Mouse (Mus musculus) ES-E14 (cell line): ENCODE measurements around the gene Foxo1. TPM values are rescaled to one million over a fixed set of nuclear protein-coding genes. Genes with fewer than 3 reads are reported as not detected.

Experiments
- DNase-seq: peaks from one replicate; pipeline ENCODE4 v3.0.0-alpha.2; 2013; ENCODE audit warnings: low read depth, low spot score
- H3K27ac ChIP-seq: 2 replicates; pipeline ENCODE4 v1.5.1; 2012; ENCODE audit warnings: low read depth, mild to moderate bottlenecking, low read length, moderate library complexity, mixed read lengths; ENCODE audit not compliant: poor library complexity, insufficient read depth, severe bottlenecking
- H3K36me3 ChIP-seq: 2 replicates; pipeline ENCODE4 v1.6.1; 2012; ENCODE audit warnings: mild to moderate bottlenecking, low read length, moderate library complexity, mixed read lengths; ENCODE audit not compliant: control insufficient read depth, poor library complexity, insufficient read depth, severe bottlenecking
- H3K4me1 ChIP-seq, 2 experiments: fragments of 150-350 bp in 1 of 2; sonication (generic) in 1 of 2; 2 replicates each; pipeline ENCODE4 v1.6.1; 2012; ENCODE audit warnings: low read length in 2 of 2, mild to moderate bottlenecking in 1 of 2, mixed read lengths in 1 of 2; ENCODE audit not compliant: control insufficient read depth in 2 of 2, insufficient read depth in 2 of 2, poor library complexity in 1 of 2
- H3K4me3 ChIP-seq, 2 experiments: fragments of 150-350 bp in 1 of 2; sonication (generic) in 1 of 2; 2 replicates each; pipeline ENCODE4 v1.5.1; 2012; ENCODE audit warnings: low read length in 2 of 2, low read depth in 1 of 2, mild to moderate bottlenecking in 1 of 2, mixed read lengths in 1 of 2; ENCODE audit not compliant: insufficient read depth in 1 of 2, poor library complexity in 1 of 2, severe bottlenecking in 1 of 2
- H3K9ac ChIP-seq: 2 replicates; pipeline ENCODE4 v1.6.1; 2012; ENCODE audit warnings: low read depth, mild to moderate bottlenecking, low read length, mixed read lengths; ENCODE audit not compliant: poor library complexity, insufficient read depth, severe bottlenecking
- H3K9me3 ChIP-seq: fragments of 150-350 bp; sonication (generic); 2 replicates; pipeline ENCODE4 v1.6.1; 2012; ENCODE audit warnings: low read depth, mild to moderate bottlenecking, low read length; ENCODE audit not compliant: control insufficient read depth, insufficient read depth
- CHD2 ChIP-seq: IDR thresholded peaks from 2 replicates; pipeline ENCODE4 v1.6.1; 2014; ENCODE audit warnings: mild to moderate bottlenecking, low read depth, low read length, inconsistent platforms
- HCFC1 ChIP-seq: IDR thresholded peaks from 2 replicates; pipeline ENCODE4 v1.6.1; 2012; ENCODE audit warnings: low read length, inconsistent platforms, borderline replicate concordance; ENCODE audit not compliant: insufficient read depth
- MAFK ChIP-seq: IDR thresholded peaks from 2 replicates; pipeline ENCODE4 v1.6.1; 2014; ENCODE audit warnings: mild to moderate bottlenecking, low read depth, low read length, inconsistent platforms; ENCODE audit not compliant: insufficient read depth
- ZC3H11A ChIP-seq: IDR thresholded peaks from 2 replicates; pipeline ENCODE4 v1.6.1; 2012; ENCODE audit warnings: low read depth, mild to moderate bottlenecking, inconsistent platforms, low read length, borderline replicate concordance
- ZNF384 ChIP-seq: IDR thresholded peaks from 2 replicates; pipeline ENCODE4 v1.6.1; 2012; ENCODE audit warnings: low read depth, low read length, inconsistent platforms
- in situ Hi-C, 2 experiments: fragments of 600-800 bp; cut with MboI; formaldehyde crosslinking; loops; one replicate each; pipeline ENCODE4 v1.15.1; 2025; ENCODE audit warnings: low sequenced_read_pairs in 2 of 2, inconsistent platforms in 1 of 2; ENCODE audit not compliant: unreplicated experiment in 2 of 2
- total RNA-seq: library from RNA; depleted of rRNA; stranded (reverse); fragments of 300-350 nt; gene quantifications from 2 replicates; pipeline ENCODE4 v1.2.3, GENCODE M21; 2012

Gene Foxo1
- total RNA-seq, 1 experiment, result 2.3 TPM

DNA sequence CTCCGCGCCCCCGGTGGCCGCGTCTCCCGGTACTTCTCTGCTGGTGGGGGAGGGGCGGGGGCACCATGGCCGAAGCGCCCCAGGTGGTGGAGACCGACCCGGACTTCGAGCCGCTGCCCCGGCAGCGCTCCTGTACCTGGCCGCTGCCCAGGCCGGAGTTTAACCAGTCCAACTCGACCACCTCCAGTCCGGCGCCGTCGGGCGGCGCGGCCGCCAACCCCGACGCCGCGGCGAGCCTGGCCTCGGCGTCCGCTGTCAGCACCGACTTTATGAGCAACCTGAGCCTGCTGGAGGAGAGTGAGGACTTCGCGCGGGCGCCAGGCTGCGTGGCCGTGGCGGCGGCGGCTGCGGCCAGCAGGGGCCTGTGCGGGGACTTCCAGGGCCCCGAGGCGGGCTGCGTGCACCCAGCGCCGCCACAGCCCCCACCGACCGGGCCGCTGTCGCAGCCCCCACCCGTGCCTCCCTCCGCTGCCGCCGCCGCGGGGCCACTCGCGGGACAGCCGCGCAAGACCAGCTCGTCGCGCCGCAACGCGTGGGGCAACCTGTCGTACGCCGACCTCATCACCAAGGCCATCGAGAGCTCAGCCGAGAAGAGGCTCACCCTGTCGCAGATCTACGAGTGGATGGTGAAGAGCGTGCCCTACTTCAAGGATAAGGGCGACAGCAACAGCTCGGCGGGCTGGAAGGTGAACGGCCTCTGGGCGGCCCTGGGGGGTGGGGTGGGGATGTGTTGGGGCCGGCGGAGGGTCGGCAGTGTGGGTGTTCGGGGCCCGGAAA lies 789 bp downstream of the Foxo1 start:
- peak overlapping the region; percentile 84 to 92 for H3K4me3 ChIP-seq
- H3K9ac ChIP-seq, result peak overlapping the region; percentile 92
- H3K4me1 ChIP-seq, result peaks cover 0 to 6% of the 10 kb centered on the region in 2 experiments; a peak in 2 of 4 replicates
- no peak overlapping the region for H3K27ac ChIP-seq
- H3K9me3 ChIP-seq, result no peaks in the 10 kb centered on the region
- H3K36me3 ChIP-seq, result no peaks in the 10 kb centered on the region; the same call in 1 of the 2 replicates
- DNase-seq, result no peak
- TF ChIP-seq MAFK (no peak), ZC3H11A (no peak), ZNF384 (no peak), HCFC1 (no peak), CHD2 (no peak)
- in situ Hi-C loops, result loop anchor here (10.0 to 25.0 kb wide), 5 partner anchors 393 to 1193 kb away; partner anchors contain the start of genes Nhlrc3 (in 2 of the 2) and Proser1 (in 2 of the 2)

DNA sequence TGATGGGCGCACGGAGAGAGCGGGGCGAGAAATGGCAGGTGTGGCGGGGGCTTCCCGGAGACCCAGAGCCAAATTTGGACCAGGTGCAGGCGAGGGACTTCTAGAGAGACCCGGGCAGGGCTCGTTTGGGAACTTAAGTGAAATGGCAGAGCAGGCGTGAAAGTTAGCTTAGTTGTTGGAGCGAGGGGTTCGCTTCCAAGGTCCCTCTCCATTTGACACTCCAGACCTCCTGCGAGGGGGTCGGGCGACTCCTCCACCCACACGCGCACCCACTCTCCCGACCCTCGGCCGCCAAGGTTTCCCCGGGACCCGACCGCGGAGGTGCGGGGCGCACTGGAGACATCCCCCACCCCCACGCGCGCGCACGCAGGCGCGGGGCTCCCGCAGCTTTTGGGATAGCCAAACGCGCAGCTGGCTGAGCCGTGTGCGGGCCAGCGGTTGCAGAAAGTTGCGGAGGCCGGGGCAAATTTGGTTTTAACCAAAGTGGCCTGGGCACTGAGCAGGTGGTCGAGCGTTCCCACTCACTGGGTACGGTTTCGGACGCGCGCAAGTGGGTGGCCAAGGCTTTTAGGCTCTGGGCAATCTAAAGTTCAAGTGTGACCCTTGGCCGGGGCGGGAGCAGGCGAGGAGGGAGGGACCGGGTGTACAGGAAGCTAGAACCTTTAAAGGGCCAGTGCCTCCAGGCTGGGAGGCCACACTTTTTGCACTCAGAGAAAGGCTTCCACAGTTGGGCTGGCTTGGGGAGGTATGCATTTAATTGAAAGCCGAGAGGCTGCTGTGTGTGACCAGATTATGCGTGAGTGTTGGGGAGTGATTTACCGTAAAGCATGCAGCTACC lies 1.6 kb downstream of the Foxo1 start:
- H3K9ac ChIP-seq, result peak overlapping the region; percentile 92
- TF ChIP-seq HCFC1, result no peak
- TF ChIP-seq CHD2, result no peak
- TF ChIP-seq MAFK, result no peak
- TF ChIP-seq ZC3H11A, result no peak
- no peak for TF ChIP-seq ZNF384
- H3K27ac ChIP-seq, result no peak overlapping the region
- no peaks in the 10 kb centered on the region; the same call in 1 of the 2 replicates for H3K36me3 ChIP-seq
- DNase-seq, result no peak
- in situ Hi-C loops, result loop anchor here (10.0 to 25.0 kb wide), 5 partner anchors 393 to 1193 kb away; partner anchors contain the start of genes Nhlrc3 (in 2 of the 2) and Proser1 (in 2 of the 2)
- no peaks in the 10 kb centered on the region for H3K9me3 ChIP-seq
- H3K4me1 ChIP-seq, result peaks cover 0 to 6% of the 10 kb centered on the region in 2 experiments; a peak in 2 of 4 replicates
- H3K4me3 ChIP-seq, result peak overlapping the region; percentile 84 to 92

DNA sequence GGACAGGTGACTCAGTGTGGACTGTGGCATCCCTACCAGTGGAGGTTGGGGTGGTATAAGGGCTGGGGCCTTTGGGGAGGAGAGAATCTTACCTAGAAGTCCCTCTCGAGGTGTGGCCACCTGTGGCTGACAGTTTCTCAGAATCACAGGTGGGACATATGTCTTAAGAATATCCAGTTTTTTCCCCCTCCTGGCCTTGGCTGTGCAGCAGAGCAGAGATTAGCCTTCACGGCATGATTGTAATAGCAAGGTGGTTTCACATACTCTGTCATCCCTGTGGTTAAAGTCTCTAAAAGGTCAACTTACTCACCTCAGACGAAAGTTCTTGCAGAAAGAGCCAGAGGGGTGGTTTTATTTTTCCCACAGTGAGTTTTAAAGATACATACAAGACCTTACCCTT lies 2.4 kb downstream of the Foxo1 start:
- Histone ChIP-seq H3K27ac (no peak overlapping the region), H3K9me3 (no peaks in the 10 kb centered on the region), H3K4me1 (peaks cover 0 to 6% of the 10 kb centered on the region in 2 experiments; a peak in 2 of 4 replicates), H3K4me3 (peak overlapping the region; percentile 84 to 92), H3K36me3 (no peaks in the 10 kb centered on the region; the same call in 1 of the 2 replicates), H3K9ac (peak overlapping the region; percentile 92; the same call in 1 of the 2 replicates)
- TF ChIP-seq ZNF384 (no peak), HCFC1 (no peak), MAFK (no peak), ZC3H11A (no peak), CHD2 (no peak)
- in situ Hi-C loops, result loop anchor here (25.0 kb wide), 4 partner anchors 392 to 1192 kb away; partner anchors contain the start of genes Nhlrc3 (in 2 of the 2) and Proser1 (in 2 of the 2)
- no peak for DNase-seq

DNA sequence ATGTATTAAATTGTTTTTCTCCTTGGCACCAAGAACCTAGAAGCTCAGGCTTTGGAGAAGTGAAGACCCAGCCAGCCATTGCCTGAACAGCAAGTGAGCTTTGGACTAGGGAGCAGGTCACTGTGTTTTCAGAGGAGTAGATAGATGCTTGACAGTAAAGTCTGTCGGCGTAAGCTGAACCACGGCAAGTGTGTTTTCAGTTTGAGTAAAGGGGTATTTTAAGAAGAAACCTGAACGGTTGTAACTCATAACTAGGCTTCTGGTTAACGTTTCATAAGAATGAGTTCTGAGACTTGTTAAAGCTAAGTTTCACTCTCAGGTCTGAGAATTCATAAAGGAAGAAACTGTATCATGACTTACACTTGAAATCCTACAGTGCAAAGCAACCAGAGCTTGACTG lies 3.2 kb downstream of the Foxo1 start:
- no peak for DNase-seq

More for the DNA sequence above, 3.2 kb downstream of the Foxo1 start:
- no peak overlapping the region for H3K4me3 ChIP-seq
- H3K4me1 ChIP-seq, result peaks cover 0 to 6% of the 10 kb centered on the region in 2 experiments; a peak in 2 of 4 replicates
- H3K27ac ChIP-seq, result no peak overlapping the region
- no peak for TF ChIP-seq ZNF384
- no peak for TF ChIP-seq CHD2
- no peak for TF ChIP-seq MAFK
- no peak for TF ChIP-seq HCFC1
- no peak for TF ChIP-seq ZC3H11A
- H3K36me3 ChIP-seq, result no peaks in the 10 kb centered on the region; the same call in 1 of the 2 replicates
- H3K9ac ChIP-seq, result no peak overlapping the region
- H3K9me3 ChIP-seq, result no peaks in the 10 kb centered on the region
- in situ Hi-C loops, result loop anchor here (25.0 kb wide), 4 partner anchors 391 to 1191 kb away; partner anchors contain the start of genes Nhlrc3 (in 2 of the 2) and Proser1 (in 2 of the 2)
